Mouse (Mus musculus): Measurements from ENCODE around the gene Gm9837.

DNA sequence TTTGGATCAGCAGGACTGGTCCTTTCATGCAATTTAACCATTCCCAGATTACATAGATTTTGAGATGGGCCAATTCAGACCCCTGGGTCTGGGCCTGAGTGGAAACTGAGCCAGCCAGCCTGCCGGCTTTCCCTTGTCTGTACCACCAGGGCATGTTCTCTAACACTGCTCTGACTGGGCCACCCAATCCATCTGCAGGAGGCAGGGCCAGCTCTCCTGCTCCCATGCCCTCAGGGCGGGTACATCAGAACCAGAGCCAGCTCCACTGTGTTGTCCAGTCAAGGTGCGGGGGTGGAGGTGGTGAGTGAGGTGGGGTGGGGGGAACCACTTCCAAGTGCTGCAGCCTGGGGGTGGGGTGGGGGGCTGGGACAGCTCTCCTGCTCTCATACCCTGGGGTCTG lies 16.1 kb upstream of the Gm9837 start:
- no peak for TF ChIP-seq CTCF (IDR thresholded peaks at IDR 0.05; ENCODE audit: insufficient read depth, low read length)
- no peak for TF ChIP-seq POLR2A (IDR thresholded peaks at IDR 0.05; ENCODE audit: borderline replicate concordance, extremely low read depth, low read depth, low read length)
